Mouse (Mus musculus): Measurements from ENCODE around the gene Tmem19. TPM values are rescaled to one million over a fixed set of nuclear protein-coding genes. Genes with fewer than 3 reads are reported as not detected.

The Tmem19 gene
- polyA plus RNA-seq, 1 experiment from 2014 or later = 47.4 TPM

GRCm38 (mm10) chr10:115314582-115315452 lies 47.5 kb downstream of the Tmem19 start:
- Histone ChIP-seq H3K4me2 (ENCODE audit: low read length) (peak overlapping the region; percentile 58), H3K27me3 (ENCODE audit: insufficient read depth, low read length) (no peaks in the 10 kb centered on the region), H3K27ac (peak overlapping the region; percentile 87), H3K4me3 (replicated peaks; ENCODE audit: low read depth, low read length) (peak overlapping the region; percentile 94), H3K9me3 (replicated peaks; ENCODE audit: low read length) (no peaks in the 10 kb centered on the region), H3K36me3 (ENCODE audit: insufficient read depth, low read length) (no peaks in the 10 kb centered on the region), H3K4me1 (replicated peaks; ENCODE audit: insufficient read depth, low read length) (peaks cover 19% of the 10 kb centered on the region; the same call in 1 of the 2 replicates), H3K9ac (ENCODE audit: low read depth, low read length) (peak overlapping the region; percentile 97)
- no peak for TF ChIP-seq CTCF (IDR thresholded peaks at IDR 0.05; ENCODE audit: low read depth)
- DNase-seq (ENCODE audit: low spot score) (peak; percentile 54), ATAC-seq (replicated peaks; ENCODE audit: low FRiP score, low read depth) (peak; percentile 34)
- under 1% methylated on average over 54 of the region's 73 CpGs for WGBS

DNA sequence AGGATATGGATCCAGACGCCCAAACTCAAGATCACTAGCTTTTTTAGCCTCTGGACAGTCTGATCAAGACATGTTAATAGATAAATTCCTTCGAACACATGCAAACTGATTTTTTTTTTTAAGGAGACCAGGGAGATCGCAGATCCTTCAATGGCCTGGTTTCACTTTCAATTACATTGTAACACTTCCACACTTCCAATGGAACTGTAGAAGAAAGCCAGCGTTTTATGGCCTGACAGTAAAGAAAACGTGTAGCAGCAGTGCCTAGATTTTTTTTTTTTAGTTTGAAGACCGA lies 48.1 kb downstream of the Tmem19 start:
- H3K27ac ChIP-seq = peak overlapping the region; percentile 87
- WGBS = 5% methylated on average over 6 of the region's 6 CpGs
- peak overlapping the region; percentile 94 for H3K4me3 ChIP-seq (replicated peaks; ENCODE audit: low read depth, low read length)
- ATAC-seq (replicated peaks; ENCODE audit: low FRiP score, low read depth) (no peak), DNase-seq (ENCODE audit: low spot score) (peak; percentile 47)
- peak overlapping the region; percentile 97 for H3K9ac ChIP-seq (ENCODE audit: low read depth, low read length)
- H3K27me3 ChIP-seq (ENCODE audit: insufficient read depth, low read length) = no peaks in the 10 kb centered on the region
- no peaks in the 10 kb centered on the region for H3K9me3 ChIP-seq (replicated peaks; ENCODE audit: low read length)
- TF ChIP-seq CTCF (IDR thresholded peaks at IDR 0.05; ENCODE audit: low read depth) = no peak
- H3K4me1 ChIP-seq (replicated peaks; ENCODE audit: insufficient read depth, low read length) = peaks cover 19% of the 10 kb centered on the region; the same call in 1 of the 2 replicates
- H3K4me2 ChIP-seq (ENCODE audit: low read length) = peak overlapping the region; percentile 58
- no peaks in the 10 kb centered on the region for H3K36me3 ChIP-seq (ENCODE audit: insufficient read depth, low read length)

- ATAC-seq (replicated peaks; ENCODE audit: low FRiP score, low read depth) (peak; percentile 46), DNase-seq (ENCODE audit: low spot score) (no peak)
- H3K27me3 ChIP-seq (ENCODE audit: insufficient read depth, low read length) = no peaks in the 10 kb centered on the region
- H3K4me1 ChIP-seq (replicated peaks; ENCODE audit: insufficient read depth, low read length) = peaks cover 19% of the 10 kb centered on the region; the same call in 1 of the 2 replicates
- 52% methylated on average over 14 of the region's 14 CpGs for WGBS
- H3K9me3 ChIP-seq (replicated peaks; ENCODE audit: low read length) = no peaks in the 10 kb centered on the region
- no peaks in the 10 kb centered on the region for H3K36me3 ChIP-seq (ENCODE audit: insufficient read depth, low read length)
- H3K27ac ChIP-seq = peak overlapping the region; percentile 87
- no peak for TF ChIP-seq CTCF (IDR thresholded peaks at IDR 0.05; ENCODE audit: low read depth)
- H3K4me2 ChIP-seq (ENCODE audit: low read length) = peak overlapping the region; percentile 58
- H3K4me3 ChIP-seq (replicated peaks; ENCODE audit: low read depth, low read length) = peak overlapping the region; percentile 94
- peak overlapping the region; percentile 97 for H3K9ac ChIP-seq (ENCODE audit: low read depth, low read length)
These were observed 48.5 kb downstream of the Tmem19 start for GRCm38 (mm10) chr10:115313641-115314286.

DNA sequence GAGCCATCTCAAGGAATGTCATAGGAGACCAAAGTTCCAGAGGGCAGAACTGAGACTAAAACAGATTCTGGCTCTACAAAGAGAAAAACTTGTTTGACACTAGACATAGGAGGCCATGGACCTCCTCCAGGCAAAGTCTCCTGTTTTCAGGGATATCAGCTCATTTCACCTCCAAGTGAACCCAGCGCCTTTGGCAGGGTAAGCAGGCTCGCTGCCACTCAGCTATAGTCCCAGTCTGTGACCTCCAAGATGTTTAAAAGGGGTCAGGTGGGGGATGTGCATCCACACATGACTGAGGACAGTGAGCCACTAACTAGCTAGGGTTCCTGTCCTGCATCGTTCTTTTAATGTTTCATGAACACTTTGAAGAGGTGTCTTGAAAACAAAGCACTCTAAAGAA lies 49.6 kb downstream of the Tmem19 start:
- TF ChIP-seq CTCF (IDR thresholded peaks at IDR 0.05; ENCODE audit: low read depth) = no peak
- Histone ChIP-seq H3K4me2 (ENCODE audit: low read length) (peak overlapping the region; percentile 58; the same call in 1 of the 2 replicates), H3K36me3 (ENCODE audit: insufficient read depth, low read length) (no peaks in the 10 kb centered on the region), H3K27ac (peak overlapping the region; percentile 87), H3K4me1 (replicated peaks; ENCODE audit: insufficient read depth, low read length) (peaks cover 19% of the 10 kb centered on the region; the same call in 1 of the 2 replicates), H3K27me3 (ENCODE audit: insufficient read depth, low read length) (no peaks in the 10 kb centered on the region), H3K9me3 (replicated peaks; ENCODE audit: low read length) (no peaks in the 10 kb centered on the region), H3K9ac (ENCODE audit: low read depth, low read length) (no peak overlapping the region), H3K4me3 (replicated peaks; ENCODE audit: low read depth, low read length) (no peak overlapping the region)
- DNase-seq (ENCODE audit: low spot score) = peak; percentile 47
- 13% methylated on average over 3 of the region's 3 CpGs for WGBS
- ATAC-seq (replicated peaks; ENCODE audit: low FRiP score, low read depth) = peak; percentile 67

GRCm38 (mm10) chr10:115312194-115312593 lies 50.1 kb downstream of the Tmem19 start:
- peak overlapping the region; percentile 87; the same call in 1 of the 2 replicates for H3K27ac ChIP-seq

GRCm38 (mm10) chr10:115311263-115311965 lies 50.9 kb downstream of the Tmem19 start:
- WGBS = 61% methylated on average over 14 of the region's 14 CpGs
- no peak for ATAC-seq (replicated peaks; ENCODE audit: low FRiP score, low read depth)
- H3K27ac ChIP-seq = 0 out of 2 replicates have a peak overlapping the region, but pooled peaks have one; percentile 31
- no peak overlapping the region for H3K9ac ChIP-seq (ENCODE audit: low read depth, low read length)
- H3K9me3 ChIP-seq (replicated peaks; ENCODE audit: low read length) = no peaks in the 10 kb centered on the region
- TF ChIP-seq CTCF (IDR thresholded peaks at IDR 0.05; ENCODE audit: low read depth) = no peak
- DNase-seq (ENCODE audit: low spot score) = peak; percentile 70
- no peaks in the 10 kb centered on the region for H3K27me3 ChIP-seq (ENCODE audit: insufficient read depth, low read length)
- peaks cover 19% of the 10 kb centered on the region; the same call in 1 of the 2 replicates for H3K4me1 ChIP-seq (replicated peaks; ENCODE audit: insufficient read depth, low read length)
- H3K4me3 ChIP-seq (replicated peaks; ENCODE audit: low read depth, low read length) = no peak overlapping the region
- H3K4me2 ChIP-seq (ENCODE audit: low read length) = 0 out of 2 replicates have a peak overlapping the region, but pooled peaks have one; percentile 8
- no peaks in the 10 kb centered on the region for H3K36me3 ChIP-seq (ENCODE audit: insufficient read depth, low read length)

More at GRCm38 (mm10) chr10:115312194-115312593, 50.1 kb downstream of the Tmem19 start:
- DNase-seq (ENCODE audit: low spot score) (no peak), ATAC-seq (replicated peaks; ENCODE audit: low FRiP score, low read depth) (no peak)
- no peak for TF ChIP-seq CTCF (IDR thresholded peaks at IDR 0.05; ENCODE audit: low read depth)
- H3K4me1 ChIP-seq (replicated peaks; ENCODE audit: insufficient read depth, low read length) = peaks cover 19% of the 10 kb centered on the region; the same call in 1 of the 2 replicates
- H3K9ac ChIP-seq (ENCODE audit: low read depth, low read length) = no peak overlapping the region
- no peaks in the 10 kb centered on the region for H3K27me3 ChIP-seq (ENCODE audit: insufficient read depth, low read length)
- WGBS = 66% methylated on average over 5 of the region's 5 CpGs
- peak overlapping the region; percentile 58; the same call in 1 of the 2 replicates for H3K4me2 ChIP-seq (ENCODE audit: low read length)
- H3K9me3 ChIP-seq (replicated peaks; ENCODE audit: low read length) = no peaks in the 10 kb centered on the region
- H3K4me3 ChIP-seq (replicated peaks; ENCODE audit: low read depth, low read length) = no peak overlapping the region
- no peaks in the 10 kb centered on the region for H3K36me3 ChIP-seq (ENCODE audit: insufficient read depth, low read length)

All from kidney, postnatal 0 days (tissue).